Mouse (Mus musculus) adipocyte (in vitro differentiated cells): ENCODE data around the gene Hspa12a.

Experiments
- DNase-seq: peaks from one replicate; pipeline ENCODE4 v3.0.0-alpha.2; 2016; ENCODE audit warnings: low spot score

Gene Hspa12a

GRCm38 (mm10) chr19:58942841-58943828 lies at the start of gene Hspa12a, which contains the start of gene Eno4:
TSS of gene Hspa12a (minus strand) at chr19:58943654.
TSS of gene Eno4 (plus strand) at chr19:58943425.
- peak; percentile 91 for DNase-seq

GRCm38 (mm10) chr19:58981571-58981970 lies 38.1 kb upstream of the Hspa12a start:
- DNase-seq: no peak

GRCm38 (mm10) chr19:58980056-58980440 lies 36.6 kb upstream of the Hspa12a start:
- no peak for DNase-seq

GRCm38 (mm10) chr19:58979436-58980055 lies 36.1 kb upstream of the Hspa12a start:
- peak; percentile 56 for DNase-seq

- DNase-seq: peak; percentile 9
Observed at GRCm38 (mm10) chr19:58978401-58979171, 35.1 kb upstream of the Hspa12a start.

- no peak for DNase-seq
Observed at GRCm38 (mm10) chr19:58975216-58975863, 31.9 kb upstream of the Hspa12a start.

- no peak for DNase-seq
Observed at GRCm38 (mm10) chr19:58974126-58974525, 30.7 kb upstream of the Hspa12a start.

- DNase-seq: no peak
Observed at GRCm38 (mm10) chr19:58970826-58971225, 27.4 kb upstream of the Hspa12a start.

GRCm38 (mm10) chr19:58968731-58969506 lies 25.5 kb upstream of the Hspa12a start:
- DNase-seq: no peak

GRCm38 (mm10) chr19:58963011-58963410 lies 19.6 kb upstream of the Hspa12a start:
- no peak for DNase-seq

GRCm38 (mm10) chr19:58954779-58955178 lies 11.3 kb upstream of the Hspa12a start:
- no peak for DNase-seq

GRCm38 (mm10) chr19:58952236-58952635 lies 8.8 kb upstream of the Hspa12a start:
- no peak for DNase-seq

GRCm38 (mm10) chr19:58951521-58951920 lies 8.1 kb upstream of the Hspa12a start:
- DNase-seq: no peak

- DNase-seq: no peak
Observed at GRCm38 (mm10) chr19:58945959-58946358, 2.5 kb upstream of the Hspa12a start.

GRCm38 (mm10) chr19:58933062-58933461 lies 10.4 kb downstream of the Hspa12a start:
- DNase-seq: no peak

- DNase-seq: no peak
Observed at GRCm38 (mm10) chr19:58931081-58931800, 12.2 kb downstream of the Hspa12a start.

- DNase-seq: no peak
Observed at GRCm38 (mm10) chr19:58919148-58919547, 24.3 kb downstream of the Hspa12a start.

GRCm38 (mm10) chr19:58918597-58918996 lies 24.9 kb downstream of the Hspa12a start:
- no peak for DNase-seq

- no peak for DNase-seq
Observed at GRCm38 (mm10) chr19:58913301-58913700, 30.2 kb downstream of the Hspa12a start.

GRCm38 (mm10) chr19:58911386-58911785 lies 32.1 kb downstream of the Hspa12a start:
- DNase-seq: peak; percentile 61
